Mouse (Mus musculus) hindbrain, embryonic 15.5 days (tissue): ENCODE measurements around the gene Mmrn2. TPM values are rescaled to one million over a fixed set of nuclear protein-coding genes. Genes with fewer than 3 reads are reported as not detected.

Experiments used
- ATAC-seq: fragments of 200-750 bp; cut with Nextera tagmentation; 2 replicates; pipeline ENCODE4 v1.8.0; 2017; ENCODE audit warnings: low read depth, moderate number of reproducible peaks, moderate TSS enrichment; ENCODE audit not compliant: low FRiP score
- H3K27ac ChIP-seq: fragments of 300-500 bp; sonication (generic); replicated peaks from 2 replicates; pipeline ENCODE4 v1.5.1; 2015; ENCODE audit warnings: mild to moderate bottlenecking, inconsistent platforms
- H3K27me3 ChIP-seq: fragments of 300-500 bp; sonication (generic); 2 replicates; pipeline ENCODE4 v1.6.1; 2015; ENCODE audit warnings: control low read depth, inconsistent platforms
- H3K36me3 ChIP-seq: fragments of 300-500 bp; sonication (generic); 2 replicates; pipeline ENCODE4 v1.6.1; 2015; ENCODE audit warnings: control low read depth, inconsistent platforms
- H3K4me1 ChIP-seq: fragments of 300-500 bp; sonication (generic); replicated peaks from 2 replicates; pipeline ENCODE4 v1.6.1; 2015; ENCODE audit warnings: control low read depth, inconsistent platforms
- H3K4me2 ChIP-seq: fragments of 300-500 bp; sonication (generic); 2 replicates; pipeline ENCODE4 v1.6.1; 2015; ENCODE audit warnings: moderate library complexity, mild to moderate bottlenecking, inconsistent platforms
- H3K4me3 ChIP-seq: fragments of 300-500 bp; sonication (generic); 2 replicates; pipeline ENCODE4 v1.5.1; 2015; ENCODE audit warnings: mild to moderate bottlenecking, inconsistent platforms
- H3K9ac ChIP-seq: fragments of 300-500 bp; sonication (generic); 2 replicates; pipeline ENCODE4 v1.6.1; 2015; ENCODE audit warnings: inconsistent platforms
- H3K9me3 ChIP-seq: fragments of 300-500 bp; sonication (generic); 2 replicates; pipeline ENCODE4 v1.6.1; 2016; ENCODE audit warnings: control low read depth, inconsistent platforms
- WGBS: fragments of 180-500 bp; shearing (Covaris S2); methylation state at CpG from one replicate; pipeline ENCODE4 v1.1.7; 2015; 5-methylcytosine and 5-hydroxymethylcytosine counted together
- polyA plus RNA-seq: library from polyadenylated mRNA; unstranded; fragments of >200 nt; fragmentation: Nextera tagmentation; extraction: Ambion mirVana; gene quantifications from 2 replicates; pipeline ENCODE4 v1.2.1, GENCODE M21; 2015

Mmrn2 gene
- polyA plus RNA-seq, 1 experiment from 2014 or later, result 5.3 TPM

- 42% methylated on average over 9 of the region's 9 CpGs for WGBS
- H3K9me3 ChIP-seq, result no peaks in the 10 kb centered on the region
- H3K4me3 ChIP-seq, result no peak overlapping the region
- H3K27me3 ChIP-seq, result no peaks in the 10 kb centered on the region
- no peak overlapping the region for H3K4me2 ChIP-seq
- peaks cover 13% of the 10 kb centered on the region for H3K4me1 ChIP-seq
- no peak overlapping the region for H3K27ac ChIP-seq
- H3K9ac ChIP-seq, result no peak overlapping the region
- H3K36me3 ChIP-seq, result peaks cover 5% of the 10 kb centered on the region
- ATAC-seq, result no peak
Observed at GRCm38 (mm10) chr14:34449807-34450206, 74.5 kb downstream of the Mmrn2 start.

- Histone ChIP-seq H3K4me3 (no peak overlapping the region), H3K27ac (no peak overlapping the region), H3K9me3 (no peaks in the 10 kb centered on the region), H3K27me3 (no peaks in the 10 kb centered on the region), H3K9ac (no peak overlapping the region), H3K4me2 (no peak overlapping the region), H3K4me1 (peaks cover 13% of the 10 kb centered on the region), H3K36me3 (peaks cover 5% of the 10 kb centered on the region)
- 92% methylated on average over 5 of the region's 5 CpGs for WGBS
- no peak for ATAC-seq
Observed at GRCm38 (mm10) chr14:34450451-34450850, 75.2 kb downstream of the Mmrn2 start.

- Histone ChIP-seq H3K4me2 (no peak overlapping the region), H3K4me3 (no peak overlapping the region), H3K9ac (no peak overlapping the region), H3K4me1 (peaks cover 13% of the 10 kb centered on the region), H3K9me3 (no peaks in the 10 kb centered on the region), H3K27me3 (no peaks in the 10 kb centered on the region), H3K36me3 (no peaks in the 10 kb centered on the region), H3K27ac (no peak overlapping the region)
- no peak for ATAC-seq
Observed at GRCm38 (mm10) chr14:34451872-34452271, 76.6 kb downstream of the Mmrn2 start.

DNA sequence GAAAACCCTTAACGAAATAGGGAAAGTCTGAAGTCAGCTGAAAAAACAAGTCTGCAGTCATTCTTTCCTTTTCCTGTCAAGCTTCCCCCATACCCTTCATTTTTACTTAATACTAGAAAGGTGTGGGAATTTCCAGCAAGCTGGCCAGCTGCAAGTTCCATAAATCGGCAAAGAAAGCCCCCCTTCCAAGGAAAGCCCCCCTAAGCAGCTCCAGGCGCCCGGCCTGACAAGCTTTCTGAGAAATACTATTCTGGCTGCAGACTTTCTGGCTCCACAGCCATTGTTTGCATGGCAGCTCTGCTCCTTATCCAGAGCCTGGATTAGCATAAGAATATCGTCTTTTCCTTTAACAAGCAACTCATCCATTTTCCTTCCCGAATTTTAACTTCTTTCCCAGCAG is 78.4 kb downstream of the Mmrn2 start:
- ATAC-seq, result peak; percentile 63; the same call in 1 of the 2 replicates
- peak overlapping the region; percentile 23 for H3K4me2 ChIP-seq
- H3K9ac ChIP-seq, result no peak overlapping the region
- WGBS, result 4% methylated on average over 6 of the region's 6 CpGs
- peaks cover 13% of the 10 kb centered on the region for H3K4me1 ChIP-seq
- 0 out of 2 replicates have a peak, but pooled peaks cover 3% of the 10 kb centered on the region for H3K36me3 ChIP-seq
- no peak overlapping the region for H3K4me3 ChIP-seq
- no peaks in the 10 kb centered on the region for H3K27me3 ChIP-seq
- peak overlapping the region; percentile 76 for H3K27ac ChIP-seq
- no peaks in the 10 kb centered on the region for H3K9me3 ChIP-seq

Other genes starting within 250 kb of the Mmrn2 start
- 0.13 and 0.22 TPM in 2 replicates for gene Npy4r, start 223.0 kb upstream of the Mmrn2 start, polyA plus RNA-seq
- gene Gprin2, start 173.8 kb upstream of the Mmrn2 start, polyA plus RNA-seq, result 6.1 and 6.2 TPM in 2 replicates
- gene Syt15, start 155.9 kb upstream of the Mmrn2 start, polyA plus RNA-seq, result 0.83 and 1.0 TPM in 2 replicates
- 5.9 and 7.1 TPM in 2 replicates for gene Shld2, start 65.0 kb upstream of the Mmrn2 start, polyA plus RNA-seq
- 114 and 116 TPM in 2 replicates for gene Glud1, start 64.7 kb upstream of the Mmrn2 start, polyA plus RNA-seq
- not detected in 2 replicates for gene Fam25c, start 20.0 kb upstream of the Mmrn2 start, polyA plus RNA-seq
- 170 and 223 TPM in 2 replicates for gene Sncg, start 676 bp upstream of the Mmrn2 start, polyA plus RNA-seq
- 20.7 and 21.4 TPM in 2 replicates for gene Bmpr1a, start 127.9 kb downstream of the Mmrn2 start, polyA plus RNA-seq
- gene 9230112D13Rik, start 147.3 kb downstream of the Mmrn2 start, polyA plus RNA-seq, result not detected in 2 replicates
- 0.64 and 0.87 TPM in 2 replicates for gene Ldb3, start 213.2 kb downstream of the Mmrn2 start, polyA plus RNA-seq
- gene Opn4, start 224.7 kb downstream of the Mmrn2 start, polyA plus RNA-seq, result not detected in 2 replicates